Mouse (Mus musculus) cerebellum, postnatal 4 days (tissue): ENCODE data around the gene Aanat.
A peak's percentile ranks its signal among the peaks of the same experiment; 100 is the strongest.

Experiments
- DNase-seq, 2 experiments: peaks; one replicate each; pipeline ENCODE4 v3.0.0; 2022; ENCODE audit warnings: low spot score in 2 of 2, mixed read lengths in 1 of 2

Aanat gene

DNA sequence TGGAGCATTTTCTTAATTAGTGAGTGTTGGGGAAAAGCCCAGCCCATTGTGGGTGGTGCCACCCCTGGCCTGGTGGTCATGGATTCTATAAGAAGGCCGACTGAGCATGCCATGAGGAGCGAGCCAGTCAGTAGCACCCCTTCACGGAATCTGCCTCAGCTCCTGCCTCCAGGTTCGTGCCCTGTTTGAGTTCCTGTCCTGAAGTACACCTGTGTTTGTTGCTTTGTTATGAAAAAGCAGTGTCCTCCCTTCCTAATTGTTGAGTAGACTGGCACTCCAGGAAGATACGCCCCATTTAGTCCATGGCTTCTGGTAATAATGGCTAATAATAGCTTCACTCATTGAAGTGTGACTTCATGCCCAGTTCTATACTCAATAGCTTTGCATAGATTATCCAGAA is at the start of gene Aanat:
TSS of gene Aanat (plus strand) at position 123 of the 400 bp plus-strand sequence.
- no peak for DNase-seq

DNA sequence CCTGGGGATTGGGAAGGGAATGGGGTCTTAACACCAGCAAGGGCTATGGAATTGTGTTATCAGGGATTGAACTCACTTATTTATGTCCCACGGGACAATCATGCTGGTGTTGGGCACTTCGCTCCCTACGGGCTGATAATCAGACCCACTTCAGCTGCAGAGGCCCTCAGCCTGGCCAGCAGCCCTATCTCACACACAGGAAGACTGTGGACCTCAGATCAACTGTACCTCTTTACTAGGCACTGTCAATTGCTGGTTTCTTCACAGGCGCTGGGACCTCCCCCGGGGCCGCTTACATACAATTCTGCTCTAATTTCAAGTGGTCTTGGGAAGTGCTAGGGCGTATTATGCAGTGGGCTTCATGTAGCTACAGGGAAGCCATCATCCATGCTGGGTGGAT is 49.5 kb upstream of the Aanat start:
- DNase-seq, result no peak

DNA sequence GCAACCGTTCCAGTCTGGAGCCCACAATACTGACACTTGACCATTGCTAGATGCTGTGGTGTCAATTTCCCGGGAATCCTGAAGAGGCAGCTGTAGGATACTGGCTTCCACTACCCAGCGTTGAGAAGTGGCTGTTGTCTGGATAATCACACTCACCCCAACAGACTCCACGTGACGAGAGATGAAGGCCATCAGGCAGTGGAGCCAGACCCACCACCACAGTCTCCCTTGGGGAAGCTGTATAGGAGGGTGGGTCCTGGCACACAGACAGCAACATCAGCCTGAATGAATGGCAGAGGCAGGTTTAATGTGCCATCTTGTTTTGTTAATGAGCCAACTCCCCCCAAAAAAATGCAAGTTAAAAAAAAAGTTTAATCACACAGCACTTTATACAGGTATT is 48.8 kb upstream of the Aanat start:
- no peak for DNase-seq

DNA sequence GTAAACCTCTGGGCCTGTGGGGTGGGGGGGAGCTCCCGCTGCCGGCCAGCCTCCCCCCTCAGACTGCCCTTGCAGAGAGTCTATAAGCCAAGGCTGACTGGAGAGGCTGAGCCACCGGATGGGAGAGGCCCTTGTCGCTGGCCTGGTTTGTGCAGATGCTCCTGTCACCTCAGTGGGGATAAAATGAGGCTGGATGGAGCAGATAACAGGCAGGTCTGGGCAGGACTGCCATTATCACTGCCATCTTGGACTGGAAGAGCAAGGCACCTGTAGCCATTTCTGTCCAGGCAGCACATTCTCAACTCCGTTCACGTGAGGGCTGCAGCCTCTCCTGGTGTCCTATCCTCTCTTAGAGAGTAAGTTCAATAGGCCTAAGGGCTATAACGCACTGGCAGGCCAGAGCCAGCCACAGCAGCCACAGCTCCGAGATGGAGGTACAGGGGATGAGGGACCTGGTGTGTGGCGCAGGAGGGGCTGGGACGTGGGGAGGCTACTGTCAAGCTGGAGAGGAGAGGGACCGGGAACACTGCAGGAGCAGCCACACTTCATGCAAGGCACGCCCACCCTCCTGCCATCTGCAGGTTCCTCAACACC is 48.0 kb upstream of the Aanat start:
- no peak for DNase-seq

DNA sequence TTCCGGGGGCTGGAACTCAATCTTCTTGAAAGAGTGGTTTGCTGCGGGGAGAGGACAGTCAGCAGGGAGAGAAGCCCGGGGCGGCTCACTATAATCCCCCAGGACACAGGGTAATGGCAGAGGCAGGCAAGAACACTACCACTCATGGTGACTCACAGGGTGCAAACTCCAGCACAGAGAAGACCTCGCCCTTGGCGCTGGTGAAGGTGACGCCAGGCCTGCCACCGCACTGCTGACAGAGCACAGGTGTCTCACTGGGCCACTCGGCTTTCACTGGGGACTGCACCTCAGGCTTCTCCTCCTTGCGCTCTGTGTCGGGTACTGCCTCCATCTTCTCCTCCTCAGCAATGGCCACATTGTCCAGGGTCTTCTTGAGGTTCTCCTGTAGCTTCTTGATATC is 45.0 kb upstream of the Aanat start:
- no peak for DNase-seq

DNA sequence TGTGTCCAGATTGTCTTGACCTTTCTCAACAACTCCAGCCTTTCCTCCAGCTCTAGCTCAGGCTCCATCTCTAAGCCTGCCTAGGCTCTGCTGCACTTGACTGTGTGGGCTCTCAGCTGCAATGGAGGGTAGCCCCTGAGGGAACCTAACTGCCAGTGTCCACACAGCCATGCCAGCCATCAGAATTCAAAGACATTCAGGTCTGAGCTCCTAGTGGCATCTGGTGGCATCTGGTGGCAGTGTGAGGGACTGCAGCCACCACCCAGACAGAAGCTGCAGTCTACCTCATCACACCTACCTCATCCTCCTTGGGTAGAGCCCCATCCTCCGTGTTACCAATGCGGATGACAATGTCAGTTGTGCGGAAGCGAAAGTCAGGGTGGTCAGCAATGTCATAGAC is 43.1 kb upstream of the Aanat start:
- DNase-seq, result peak in 1 of 2 experiments; percentile 58

DNA sequence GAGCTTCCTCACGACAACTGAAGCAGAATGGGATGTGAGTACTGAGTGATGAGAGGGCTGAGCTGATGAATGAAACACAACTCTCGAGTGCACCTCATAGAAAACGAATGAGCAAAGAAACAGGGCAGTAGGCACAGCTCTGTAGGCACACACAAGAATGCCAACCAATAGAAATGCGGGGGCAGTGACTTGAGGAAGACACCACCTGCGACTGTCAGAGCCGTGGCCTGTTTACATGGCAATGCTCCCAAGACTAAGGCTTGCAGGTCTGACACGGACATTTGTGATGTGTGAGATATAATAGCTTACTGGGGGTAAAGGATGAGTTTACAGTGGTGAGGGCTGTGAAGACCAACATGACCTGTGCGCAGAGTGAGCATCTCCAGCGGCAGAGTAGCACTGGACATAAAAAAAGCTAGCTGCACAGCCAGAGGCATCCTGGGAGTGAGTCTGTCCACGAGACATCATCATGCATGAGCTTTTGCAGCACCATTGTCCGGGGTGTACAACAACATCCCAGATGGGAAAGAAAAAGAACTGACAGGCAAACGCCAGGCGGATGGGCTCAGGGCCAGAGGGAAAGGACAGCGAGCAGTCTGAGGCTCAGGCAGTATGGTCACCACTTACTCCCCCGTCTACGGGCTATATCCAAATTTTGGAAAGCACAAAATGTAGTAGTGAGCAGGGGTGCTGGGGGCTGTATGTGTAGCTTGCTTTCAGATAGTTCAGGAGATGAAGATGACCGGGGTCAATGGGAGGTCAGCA is 38.8 kb upstream of the Aanat start:
- DNase-seq, result peak in 1 of 2 experiments; percentile 44

DNA sequence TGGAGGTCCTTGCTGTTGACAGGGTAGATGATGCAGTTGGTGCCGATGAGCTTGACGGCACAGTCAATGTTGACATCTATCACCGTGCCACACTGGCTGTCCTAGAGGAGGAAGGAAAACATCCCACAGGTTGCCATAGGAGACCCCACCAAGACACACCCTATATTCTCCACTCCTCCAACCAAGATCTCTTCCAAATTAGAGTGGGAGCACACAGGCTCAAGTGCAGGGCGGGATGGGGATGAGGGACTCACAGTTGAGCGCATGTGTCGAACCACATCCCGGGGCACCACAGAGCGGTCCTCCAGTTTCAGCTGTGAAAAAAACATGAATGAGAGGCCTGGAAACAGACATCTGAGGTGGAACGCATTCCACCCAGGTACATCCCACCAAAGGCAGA is 37.5 kb upstream of the Aanat start:
- DNase-seq, result no peak

DNA sequence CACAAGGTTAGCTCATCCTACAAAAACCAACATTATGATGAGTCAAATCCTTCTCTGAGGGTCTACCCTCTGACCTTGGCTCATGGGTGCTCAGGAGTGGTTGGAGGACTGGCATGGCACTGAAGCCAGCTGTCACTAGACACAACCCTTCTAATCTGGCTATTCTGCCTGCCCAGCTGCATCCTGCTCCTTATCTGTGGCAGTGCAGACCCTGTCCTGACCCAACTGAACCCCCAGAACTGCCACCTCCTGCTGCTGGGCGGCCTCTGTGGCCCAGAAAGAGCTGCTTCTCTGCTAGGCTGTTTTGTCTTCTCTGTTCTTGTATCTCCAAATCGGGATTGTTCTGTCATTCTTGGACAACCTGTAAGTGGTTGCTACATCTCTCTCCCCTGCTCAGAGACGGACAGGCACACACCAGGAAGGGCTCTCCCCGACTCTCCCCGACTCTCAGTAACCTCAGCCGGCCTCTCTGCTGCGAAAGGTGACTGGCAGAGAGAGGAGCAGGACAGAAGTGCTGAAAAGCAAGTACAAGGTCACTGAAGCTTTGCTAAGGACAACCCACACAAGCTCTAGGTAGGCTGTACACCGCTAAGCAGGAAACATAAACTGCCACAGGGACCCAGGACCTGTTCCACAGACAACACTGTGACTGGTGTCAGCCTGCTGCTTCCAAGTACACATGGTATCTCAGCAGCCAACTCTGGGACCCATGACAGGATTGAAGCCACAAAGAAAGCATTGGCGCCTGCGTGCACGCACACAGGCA is 36.8 kb upstream of the Aanat start:
- DNase-seq, result no peak

DNA sequence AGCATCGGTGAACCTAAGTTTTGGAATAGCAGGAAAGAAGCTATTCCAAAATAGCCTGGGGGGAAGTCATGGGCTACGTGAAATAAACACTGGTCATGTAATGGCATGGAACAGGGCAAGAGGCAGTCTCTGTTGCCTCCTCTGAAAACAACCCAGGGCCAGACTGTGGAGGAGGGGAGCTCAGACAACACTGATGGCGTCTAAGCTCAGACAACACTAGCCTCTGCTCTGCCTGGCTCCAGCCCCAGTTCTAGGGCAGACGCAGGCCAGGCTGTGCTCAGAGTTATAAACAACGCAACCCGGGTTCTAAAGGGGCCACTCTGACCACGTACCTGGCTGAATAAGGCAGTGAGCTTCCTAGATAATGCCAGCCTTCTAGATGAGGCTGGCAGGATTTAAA is 35.5 kb upstream of the Aanat start:
- DNase-seq, result no peak

DNA sequence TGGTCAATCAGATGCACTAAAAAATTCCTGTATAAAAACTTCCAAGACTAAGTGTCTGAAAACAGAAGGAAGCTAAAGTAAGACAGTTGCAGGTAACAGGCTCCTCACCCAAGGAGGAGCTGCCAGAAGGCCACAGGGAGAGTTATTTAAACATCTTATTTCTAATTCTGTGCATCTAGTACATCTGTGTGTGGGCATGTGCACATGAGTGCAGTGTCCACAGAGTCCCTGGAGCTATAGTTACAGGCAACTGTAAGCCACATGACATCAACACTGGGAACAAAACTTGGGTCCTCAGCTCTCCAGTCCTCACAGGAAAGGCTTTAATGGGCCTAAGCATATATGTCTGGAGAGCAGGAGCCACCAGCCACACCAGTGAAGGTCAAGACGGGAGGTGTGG is 34.0 kb upstream of the Aanat start:
- no peak for DNase-seq

DNA sequence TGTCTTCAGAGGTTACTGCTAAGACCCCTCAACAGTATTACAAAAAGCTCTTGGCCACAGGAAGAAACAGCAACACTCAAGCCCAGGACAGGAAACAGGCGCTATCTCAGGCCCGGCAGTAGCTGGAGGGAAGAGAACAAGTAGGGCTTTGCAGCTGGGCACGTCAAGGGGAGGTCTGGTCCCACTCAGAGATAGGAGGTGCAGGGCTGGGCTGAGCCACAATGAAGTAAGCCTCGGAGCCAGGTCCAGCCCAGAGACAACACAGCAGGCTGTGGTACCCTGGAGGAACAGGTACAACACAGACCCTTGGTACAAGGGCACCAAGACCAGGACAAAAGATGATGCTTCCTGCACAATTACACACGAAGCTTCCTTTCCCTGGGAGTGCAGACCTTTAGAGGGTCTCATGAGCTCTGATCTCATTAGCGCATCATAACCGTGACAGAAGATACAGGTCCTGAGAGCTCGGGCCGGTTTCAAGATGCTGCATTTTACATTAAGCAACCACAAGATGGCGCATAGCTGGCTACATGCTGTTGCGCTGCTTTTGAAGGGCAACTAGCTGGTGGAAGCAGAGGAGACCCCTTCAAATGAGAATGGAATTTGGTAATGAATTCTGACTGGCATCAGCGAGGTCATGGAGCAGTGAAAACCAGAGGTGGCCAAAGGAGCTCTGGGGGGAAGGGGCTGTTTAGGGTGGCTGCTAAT is 31.9 kb upstream of the Aanat start:
- DNase-seq, result peak in 1 of 2 experiments; percentile 46

DNA sequence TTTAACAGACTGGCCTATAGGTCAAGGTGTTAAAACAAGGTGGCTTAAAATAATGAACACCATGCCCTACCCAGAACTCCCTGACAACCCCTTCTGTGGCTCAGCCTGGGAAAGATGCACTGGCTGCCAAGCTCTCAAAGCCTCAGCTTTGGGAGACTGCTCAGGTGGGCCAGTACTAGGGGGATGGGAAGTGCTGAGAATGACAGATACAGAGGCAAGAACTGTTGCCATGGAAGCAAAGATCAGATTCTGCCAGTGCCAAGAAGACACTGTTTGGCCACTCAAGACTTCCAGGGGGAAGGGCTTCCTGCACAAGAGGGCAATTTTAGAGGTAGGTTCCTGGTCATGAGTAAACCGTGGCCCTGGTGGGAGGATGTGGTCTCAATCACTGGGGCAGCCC is 30.7 kb upstream of the Aanat start:
- DNase-seq, result no peak

DNA sequence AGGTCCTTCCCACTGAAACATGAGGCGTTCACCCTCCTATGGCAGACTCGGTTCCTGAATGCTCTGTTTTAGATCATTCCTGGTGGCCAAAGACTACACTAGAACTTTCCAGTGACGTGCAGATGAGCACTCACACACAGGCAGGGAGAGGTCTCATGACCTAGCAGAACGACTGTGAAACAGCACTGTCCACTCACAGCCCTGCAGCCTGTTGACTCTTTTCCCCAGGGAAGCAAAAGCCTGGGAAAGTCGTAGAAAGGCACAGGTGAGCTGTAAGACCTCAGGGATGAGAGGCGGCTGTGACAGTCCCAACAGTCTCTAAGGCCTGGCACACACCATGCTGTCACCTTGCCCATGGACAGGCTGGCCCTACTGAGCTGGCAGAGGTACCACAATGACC is 29.9 kb upstream of the Aanat start:
- DNase-seq, result no peak

DNA sequence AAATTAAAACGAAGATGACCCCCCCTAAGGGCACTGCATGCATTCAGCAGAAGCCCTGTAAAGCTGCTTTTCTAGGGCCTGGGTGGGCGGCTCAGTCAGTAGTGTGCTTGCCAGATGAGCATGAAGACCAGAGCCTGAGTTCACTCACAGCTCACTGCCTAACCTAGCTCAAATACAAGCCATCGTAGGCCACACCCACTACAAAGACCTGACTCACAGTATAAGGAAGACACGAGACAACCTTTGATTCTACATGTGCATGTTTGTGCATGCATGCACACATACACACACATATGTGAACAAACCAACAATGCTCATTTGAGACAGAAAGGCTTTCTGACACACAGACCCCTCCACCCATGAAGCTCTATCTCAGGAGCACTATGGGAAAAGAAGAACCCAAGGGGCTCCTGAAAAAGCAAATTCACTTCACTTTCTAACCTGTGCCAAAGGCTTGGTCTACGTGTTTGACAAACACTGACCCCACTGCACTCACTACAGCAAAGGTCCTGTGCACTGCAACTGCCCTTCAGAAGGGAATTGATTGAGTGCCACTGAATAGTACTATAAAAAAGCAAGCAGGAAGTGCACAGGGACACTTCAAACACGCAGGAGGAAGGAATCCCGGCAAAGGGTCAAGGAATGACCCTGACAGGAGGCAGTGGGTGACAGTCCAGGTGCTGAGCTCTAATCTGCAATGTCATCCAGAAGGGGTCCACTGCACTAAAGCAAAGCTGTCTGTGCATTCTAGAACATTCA is 20.8 kb upstream of the Aanat start:
- DNase-seq, result no peak

DNA sequence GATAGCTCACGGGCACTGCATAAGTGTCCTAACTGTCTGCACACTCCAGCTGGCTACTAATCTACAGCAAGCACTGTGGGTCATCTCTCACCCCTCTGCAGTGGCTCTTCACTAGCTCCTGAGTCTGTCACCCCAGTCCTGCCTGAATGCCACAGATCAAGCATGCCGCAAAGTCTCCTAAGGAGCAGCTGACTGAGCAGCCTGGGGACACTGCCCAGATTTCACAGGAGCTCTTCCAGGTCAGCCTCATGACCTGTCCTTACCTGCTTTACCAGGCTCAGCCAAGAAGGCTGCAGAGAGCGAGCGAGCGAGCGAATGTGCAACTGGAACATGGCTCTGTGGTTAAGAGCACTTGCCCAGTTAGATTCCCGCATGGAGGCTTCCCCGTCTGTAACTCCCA is 18.7 kb upstream of the Aanat start:
- DNase-seq, result no peak

DNA sequence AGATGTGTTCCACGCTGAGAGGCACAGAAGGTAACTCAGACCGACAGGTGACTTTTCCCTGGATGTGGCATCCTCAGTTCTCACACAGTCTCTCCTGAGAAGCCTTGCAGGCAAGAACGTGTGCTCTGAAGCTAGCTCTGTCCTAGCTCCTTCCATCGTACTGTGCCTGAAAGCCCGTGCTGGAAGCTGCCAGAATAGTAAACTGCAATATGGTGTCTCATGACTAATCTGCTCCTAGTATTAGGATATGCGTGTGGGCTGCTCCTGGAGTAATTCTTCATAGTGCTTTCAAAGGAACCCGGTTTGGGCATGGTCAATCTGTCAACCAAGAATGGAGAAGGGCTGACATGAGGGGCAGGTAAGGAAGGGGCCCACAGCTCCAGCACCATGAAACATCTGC is 15.4 kb upstream of the Aanat start:
- DNase-seq, result no peak

DNA sequence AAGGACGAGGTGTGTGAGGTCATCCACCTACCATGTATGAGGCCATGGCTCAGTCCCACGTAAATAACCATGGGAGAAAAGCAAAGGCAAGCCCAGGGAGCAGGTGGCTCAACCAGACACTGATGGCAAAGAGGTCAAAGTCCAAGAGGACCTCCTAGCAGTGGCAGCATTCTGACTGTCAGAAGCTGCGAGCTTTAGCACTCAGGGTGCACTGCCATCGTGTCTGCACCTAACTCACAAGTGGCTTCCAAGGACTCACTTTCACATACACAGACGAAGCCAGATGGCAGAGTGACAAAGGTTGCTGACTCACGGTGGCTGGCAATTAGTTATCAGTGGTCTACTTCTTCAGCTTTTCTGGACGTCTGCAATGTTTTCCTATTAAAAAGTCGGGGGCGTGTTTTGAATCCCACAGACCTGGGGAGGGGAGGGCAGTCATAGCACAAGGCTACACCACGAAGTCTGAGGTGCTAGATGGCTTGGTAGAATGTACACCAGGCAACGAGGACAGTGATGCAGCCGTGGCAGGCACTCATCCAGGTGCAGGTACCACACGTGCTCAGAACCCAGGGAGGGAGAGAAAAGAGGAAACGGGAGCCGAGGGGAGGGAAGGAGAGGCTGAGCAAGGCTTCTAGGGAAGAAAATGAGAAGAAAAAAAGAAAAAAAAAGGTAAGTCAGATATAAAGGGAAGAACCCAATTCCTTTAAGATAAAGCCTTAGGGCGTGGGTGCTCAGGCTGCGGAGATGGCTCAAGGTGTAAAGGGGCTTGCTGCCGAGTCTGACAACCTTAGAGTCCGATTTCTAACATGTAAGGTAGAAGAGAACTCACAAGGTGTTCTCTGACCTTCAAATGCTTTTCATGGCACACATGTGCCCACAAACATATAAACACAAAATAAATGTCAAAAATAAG is 14.2 kb upstream of the Aanat start:
- no peak for DNase-seq

DNA sequence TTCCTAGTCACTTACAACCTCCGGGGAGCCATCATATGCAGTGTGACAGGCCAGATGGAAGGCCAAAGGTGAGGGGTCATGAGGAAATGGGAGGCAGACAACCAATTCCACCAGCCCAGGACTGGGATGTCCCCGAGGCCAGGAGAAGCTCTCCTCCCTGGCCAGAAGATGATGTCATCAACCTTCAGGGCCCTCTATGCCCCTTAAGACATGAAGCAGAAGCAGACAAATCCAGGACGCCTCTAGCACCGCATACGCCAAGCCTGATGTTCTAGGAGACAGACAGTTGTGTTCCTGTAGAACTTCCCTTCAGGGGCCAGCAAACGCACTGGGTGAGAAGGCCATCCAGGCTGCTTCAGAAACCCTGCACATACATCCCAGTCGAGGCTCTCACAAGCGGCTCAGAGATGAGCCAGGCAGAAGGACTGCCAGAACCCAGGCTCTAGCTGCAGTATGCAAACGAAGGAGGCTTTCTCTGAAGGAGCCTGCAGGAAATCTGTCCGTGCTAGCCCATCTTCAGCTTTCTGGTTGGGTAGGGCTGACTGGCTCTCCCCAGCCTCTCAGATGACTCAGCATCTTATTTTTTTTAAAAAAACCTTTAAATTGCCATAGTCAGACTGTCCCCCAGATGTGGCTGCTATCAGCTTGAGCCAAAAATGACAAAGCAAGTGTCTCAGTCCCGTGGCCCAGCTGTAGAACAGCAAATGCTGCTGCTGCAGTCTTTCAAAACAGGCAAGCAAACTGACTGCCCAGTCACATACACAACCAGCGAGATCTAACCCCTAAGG is 13.3 kb upstream of the Aanat start:
- no peak for DNase-seq

DNA sequence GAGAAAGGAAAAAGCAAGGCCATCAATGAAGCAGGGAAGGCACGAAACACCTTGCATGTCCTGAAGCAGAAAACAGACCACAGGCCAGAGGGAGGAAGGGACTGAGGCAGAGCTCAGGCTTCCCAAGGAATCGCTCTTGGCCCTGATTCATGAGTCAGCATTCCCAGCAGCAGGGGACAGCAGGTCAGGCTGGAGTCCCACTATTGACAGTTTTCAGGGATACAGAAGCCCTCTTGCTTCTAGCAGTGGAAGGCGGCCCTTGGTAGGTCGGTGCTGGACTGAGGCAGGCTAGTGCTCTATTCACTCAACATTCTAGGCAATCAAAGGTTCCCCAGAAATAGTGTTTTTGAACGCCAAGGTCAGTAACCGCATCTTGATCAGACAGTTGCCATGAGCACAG is 11.7 kb upstream of the Aanat start:
- DNase-seq, result no peak
